Mouse (Mus musculus): ENCODE data around the gene Slc25a36.

DNA sequence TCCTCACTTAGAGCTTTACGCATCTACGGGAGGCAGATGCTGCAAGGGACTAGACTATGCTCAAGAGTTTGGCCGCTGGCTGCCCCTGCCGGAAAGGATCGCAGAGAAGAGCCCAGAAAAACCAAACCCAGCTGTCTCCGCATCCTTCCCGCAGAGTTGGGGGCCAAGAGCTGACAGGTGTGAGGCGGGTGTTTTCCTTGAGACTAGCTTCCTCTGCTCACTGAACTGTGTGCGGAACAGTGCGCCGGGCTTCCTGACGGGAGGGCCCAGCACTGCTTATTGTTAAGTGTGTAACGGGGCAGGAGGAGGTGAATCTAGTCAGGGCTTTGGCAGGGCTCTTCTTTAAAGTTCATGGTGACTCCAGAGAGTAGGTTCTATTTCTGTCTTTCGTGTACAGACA lies 55.1 kb downstream of the Slc25a36 start:
- TF ChIP-seq CTCF (IDR thresholded peaks at IDR 0.05; ENCODE audit: insufficient read depth, low read length) = no peak
- TF ChIP-seq POLR2A (IDR thresholded peaks at IDR 0.05; ENCODE audit: borderline replicate concordance, extremely low read depth, low read depth, low read length) = no peak
